Mouse (Mus musculus) megakaryocyte-erythroid progenitor cell, adult 5 weeks (primary cell): Measurements from ENCODE around the gene Rabggta. TPM values are rescaled to one million over a fixed set of nuclear protein-coding genes. Genes with fewer than 3 reads are reported as not detected.

ENCODE experiments used
- polyA plus RNA-seq: library from polyadenylated mRNA; stranded (reverse); fragments of >175 nt; gene quantifications from 2 replicates; pipeline ENCODE4 v1.2.3, GENCODE M21; 2012

Rabggta gene
- 30.6 and 31.0 TPM in 2 replicates for polyA plus RNA-seq

GRCm38 (mm10) chr14:55721700-55722437, at the start of gene Rabggta:
Gene Rabggta, minus strand, starts transcription at chr14:55722263.

DNA sequence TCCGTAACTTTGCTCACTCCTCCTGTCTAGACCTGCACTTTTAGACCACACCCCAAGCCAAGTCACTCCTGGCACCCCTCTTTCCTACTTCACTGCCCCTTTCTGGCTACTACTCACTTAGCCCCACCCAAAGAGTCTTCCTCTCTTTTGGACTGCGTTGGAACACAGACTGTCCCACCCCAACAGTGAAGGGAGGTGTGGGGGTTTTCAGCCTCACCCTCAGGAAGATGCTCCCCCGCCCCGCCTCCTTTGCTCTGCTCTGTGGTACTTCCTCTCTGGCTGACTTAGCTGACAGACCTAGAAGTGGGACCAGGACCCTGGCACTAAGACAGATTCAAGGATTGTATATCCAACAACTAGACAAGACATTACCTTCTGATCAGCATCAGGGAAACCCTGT, 43.6 kb upstream of the Rabggta start, which contains the start of gene Ltb4r1:
Gene Ltb4r1, plus strand, starts transcription at position 267 of the 400 bp plus-strand sequence.

DNA sequence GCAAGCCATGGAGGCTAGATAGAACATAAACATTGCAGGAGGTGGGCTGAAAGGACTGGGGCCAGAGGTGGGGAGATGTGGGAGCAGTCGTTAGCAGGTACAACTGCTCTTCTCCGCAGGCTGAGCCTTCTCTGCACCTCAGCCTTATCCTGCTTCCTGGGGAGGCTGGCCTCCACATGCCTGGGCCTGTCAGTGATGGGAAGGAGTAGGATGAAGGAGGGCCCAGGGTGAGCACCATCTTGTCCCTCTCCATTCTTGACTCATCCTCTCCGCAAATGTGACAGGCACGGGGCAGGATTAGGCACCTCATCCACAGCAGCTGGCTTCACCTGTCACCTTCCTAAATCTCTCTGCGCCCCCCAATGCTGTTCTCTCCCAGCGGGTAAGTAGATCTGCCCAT, 39.1 kb upstream of the Rabggta start, which contains the start of gene Ltb4r2:
Gene Ltb4r2, plus strand, starts transcription at position 266 of the 400 bp plus-strand sequence.

GRCm38 (mm10) chr14:55758363-55758784, 36.3 kb upstream of the Rabggta start, which contains the start of gene Cideb:
Gene Cideb, minus strand, starts transcription at chr14:55758458.

DNA sequence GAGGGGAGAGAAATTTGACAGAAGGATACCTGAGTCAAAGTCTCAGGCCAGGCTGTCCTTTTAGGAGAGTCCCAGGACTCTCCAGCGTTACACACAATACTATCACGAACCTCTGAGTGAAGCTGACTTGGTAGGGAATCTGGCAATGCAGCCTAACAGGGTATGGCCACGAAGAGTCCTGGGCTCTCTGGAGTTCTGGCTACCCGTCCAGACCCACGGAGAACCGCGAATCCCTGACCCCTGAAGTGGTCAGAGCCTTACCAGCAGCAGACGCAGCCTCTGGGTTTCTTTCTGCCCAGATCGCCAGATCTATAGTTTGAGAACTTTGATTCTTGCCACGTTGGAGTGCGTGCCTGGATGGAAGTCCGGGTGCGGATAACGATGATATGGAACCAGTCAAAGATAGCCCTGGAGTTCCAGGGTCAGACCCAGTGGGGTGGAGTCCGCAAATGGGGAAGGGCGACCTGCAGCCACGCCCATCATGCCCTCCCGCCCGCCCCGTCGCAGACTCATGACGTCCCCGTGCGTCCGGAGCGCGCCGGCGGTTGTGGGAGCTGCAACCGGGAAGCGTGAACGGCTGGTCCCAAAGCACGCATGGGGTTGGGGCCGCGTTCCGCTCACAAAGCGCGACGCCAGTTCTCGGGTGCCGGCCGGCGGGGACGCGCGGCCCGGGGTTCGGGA, 23.3 kb upstream of the Rabggta start, which contains the start of the genes Dhrs1 and Nop9:
Gene Dhrs1, minus strand, starts transcription at position 511 of the 681 bp plus-strand sequence.
Gene Nop9, plus strand, starts transcription at position 514 of the 681 bp plus-strand sequence.

GRCm38 (mm10) chr14:55713729-55714122, 8.3 kb downstream of the Rabggta start, which contains the start of gene Tgm1:
Gene Tgm1, minus strand, starts transcription at chr14:55713926.

DNA sequence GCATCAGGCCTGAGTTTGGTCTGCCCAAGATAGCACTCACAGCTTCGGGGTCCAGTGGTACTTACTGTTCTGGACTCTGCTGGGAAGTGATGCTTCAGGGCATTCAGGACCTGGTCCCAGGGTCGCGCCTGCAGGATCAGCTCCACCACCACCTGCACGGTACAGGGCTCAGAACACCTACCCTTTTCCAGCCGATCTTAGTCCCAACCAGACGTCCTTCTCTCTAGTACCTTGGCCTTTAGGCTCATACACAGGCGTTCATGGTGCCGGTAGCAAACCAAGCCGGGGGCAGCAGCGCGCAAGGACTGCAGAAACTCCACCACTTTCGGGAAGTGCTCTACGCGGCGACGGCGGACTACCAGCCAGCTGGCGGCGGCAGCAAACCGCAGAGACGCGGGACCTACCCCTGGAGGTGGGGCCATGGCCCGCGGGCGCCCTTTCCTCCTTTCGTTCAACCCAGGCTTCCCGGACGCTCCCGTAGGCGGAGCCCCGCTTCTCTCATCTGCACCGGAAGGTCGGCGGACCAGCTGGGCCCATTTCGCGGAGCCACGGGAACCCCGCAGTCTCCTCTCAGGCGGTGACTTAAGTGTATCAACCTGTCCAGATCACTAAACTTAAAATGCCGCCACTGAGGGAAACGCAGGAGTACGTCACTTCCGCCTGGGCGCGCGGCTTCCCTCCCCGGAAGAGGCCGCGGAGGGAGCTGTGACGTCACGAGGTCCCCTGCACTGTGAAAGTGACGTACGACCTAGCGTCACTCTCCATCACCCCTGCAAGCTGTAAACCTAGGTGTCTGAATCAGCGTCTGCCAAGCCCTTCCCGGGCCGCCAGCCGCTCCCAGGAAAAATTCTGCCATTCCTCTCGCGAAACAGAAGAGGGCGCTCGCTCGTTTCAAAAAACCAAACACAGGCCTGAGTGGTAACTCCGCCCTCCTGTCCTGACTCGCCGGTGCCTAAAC, 40.6 kb downstream of the Rabggta start, which contains the start of gene Tinf2:
Gene Tinf2, minus strand, starts transcription at position 661 of the 958 bp plus-strand sequence.

GRCm38 (mm10) chr14:55671833-55672740, 50.0 kb downstream of the Rabggta start, which contains the start of the genes Gmpr2 and Nedd8:
Gene Gmpr2, plus strand, starts transcription at chr14:55671941.
Gene Nedd8, minus strand, starts transcription at chr14:55672124.

Other genes with a start within 250 kb of the Rabggta start
- gene Dhrs4, start 243.5 kb downstream of the Rabggta start, polyA plus RNA-seq, result 104 TPM in 2 replicates
- 4.3 and 4.5 TPM in 2 replicates for gene Carmil3, start 231.6 kb downstream of the Rabggta start, polyA plus RNA-seq
- not detected in 2 replicates for gene Cpne6, start 211.8 kb downstream of the Rabggta start, polyA plus RNA-seq
- not detected in 2 replicates for gene Nrl, start 197.3 kb downstream of the Rabggta start, polyA plus RNA-seq
- gene Pck2, start 182.0 kb downstream of the Rabggta start, polyA plus RNA-seq, result 86.4 and 95.5 TPM in 2 replicates
- 55.9 and 75.4 TPM in 2 replicates for gene Dcaf11, start 162.3 kb downstream of the Rabggta start, polyA plus RNA-seq
- 0.47 and 0.96 TPM in 2 replicates for gene A730061H03Rik, start 161.9 kb downstream of the Rabggta start, polyA plus RNA-seq
- 0.60 and 1.2 TPM in 2 replicates for gene Fitm1, start 146.6 kb downstream of the Rabggta start, polyA plus RNA-seq
- gene Psme1, start 144.1 kb downstream of the Rabggta start, polyA plus RNA-seq, result 244 and 281 TPM in 2 replicates
- 8.4 and 8.5 TPM in 2 replicates for gene Emc9, start 137.0 kb downstream of the Rabggta start, polyA plus RNA-seq
- 82.1 TPM in 2 replicates for gene Psme2, start 131.2 kb downstream of the Rabggta start, polyA plus RNA-seq
- gene Rnf31, start 130.6 kb downstream of the Rabggta start, polyA plus RNA-seq, result 31.2 and 32.0 TPM in 2 replicates
- gene Irf9, start 118.7 kb downstream of the Rabggta start, polyA plus RNA-seq, result 88.9 and 109 TPM in 2 replicates
- 18.2 and 29.4 TPM in 2 replicates for gene Rec8, start 104.2 kb downstream of the Rabggta start, polyA plus RNA-seq
- 62.9 and 90.9 TPM in 2 replicates for gene Ipo4, start 86.3 kb downstream of the Rabggta start, polyA plus RNA-seq
- 1.4 and 1.5 TPM in 2 replicates for gene Gm49378, start 84.4 kb downstream of the Rabggta start, polyA plus RNA-seq
- gene Tm9sf1, start 78.5 kb downstream of the Rabggta start, polyA plus RNA-seq, result 19.0 and 19.4 TPM in 2 replicates
- 0.07 TPM in 1 of 2 replicates, not detected in the other for gene Tssk4, start 72.1 kb downstream of the Rabggta start, polyA plus RNA-seq
- 13.6 and 17.8 TPM in 2 replicates for gene Mdp1, start 61.8 kb downstream of the Rabggta start, polyA plus RNA-seq
- gene Gmpr2, start 50.3 kb downstream of the Rabggta start, polyA plus RNA-seq, result 23.9 and 24.7 TPM in 2 replicates
- 102 and 110 TPM in 2 replicates for gene Nedd8, start 50.1 kb downstream of the Rabggta start, polyA plus RNA-seq
- gene Tinf2, start 40.4 kb downstream of the Rabggta start, polyA plus RNA-seq, result 31.6 and 41.8 TPM in 2 replicates
- 4.6 and 5.6 TPM in 2 replicates for gene Tgm1, start 8.3 kb downstream of the Rabggta start, polyA plus RNA-seq
- 3.9 and 5.5 TPM in 2 replicates for gene Dhrs1, start 23.4 kb upstream of the Rabggta start, polyA plus RNA-seq
- 30.4 and 53.0 TPM in 2 replicates for gene Nop9, start 23.4 kb upstream of the Rabggta start, polyA plus RNA-seq
- gene Cideb, start 36.2 kb upstream of the Rabggta start, polyA plus RNA-seq, result 0.31 and 0.45 TPM in 2 replicates
- gene Ltb4r2, start 39.2 kb upstream of the Rabggta start, polyA plus RNA-seq, result 0.83 and 1.1 TPM in 2 replicates
- 33.3 and 45.8 TPM in 2 replicates for gene Ltb4r1, start 43.7 kb upstream of the Rabggta start, polyA plus RNA-seq
- gene Adcy4, start 61.8 kb upstream of the Rabggta start, polyA plus RNA-seq, result 0.09 and 0.10 TPM in 2 replicates
- 63.9 and 71.4 TPM in 2 replicates for gene Ripk3, start 66.6 kb upstream of the Rabggta start, polyA plus RNA-seq
- gene Nfatc4, start 100.9 kb upstream of the Rabggta start, polyA plus RNA-seq, result 0.15 and 0.40 TPM in 2 replicates
- gene Nynrin, start 131.7 kb upstream of the Rabggta start, polyA plus RNA-seq, result 4.9 and 6.6 TPM in 2 replicates
- gene Cbln3, start 162.1 kb upstream of the Rabggta start, polyA plus RNA-seq, result 0.09 and 0.34 TPM in 2 replicates
- 10.5 and 16.6 TPM in 2 replicates for gene Khnyn, start 162.7 kb upstream of the Rabggta start, polyA plus RNA-seq
- gene Sdr39u1, start 178.0 kb upstream of the Rabggta start, polyA plus RNA-seq, result 10.6 and 15.2 TPM in 2 replicates
- gene Cma1, start 222.4 kb upstream of the Rabggta start, polyA plus RNA-seq, result 0.06 TPM in 1 of 2 replicates, not detected in the other
- gene Cma2, start 228.7 kb upstream of the Rabggta start, polyA plus RNA-seq, result not detected in 2 replicates